Mouse (Mus musculus) heart, adult 2 months (tissue): ENCODE measurements at regions not wholly inside any gene's neighbourhood (a gene's known extent, or its start where the extent isn't known, plus 50 kb on each side); places are given as distances from the start of the nearest gene placed in this dataset.

Experiments used
- CTCF ChIP-seq: fragments of 200-600 bp; IDR thresholded peaks from 2 replicates; pipeline ENCODE4 v1.8.1; 2022; ENCODE audit warnings: antibody characterized with exemption, mild to moderate bottlenecking, moderate library complexity
- POLR2A ChIP-seq: fragments of 200-500 bp; IDR thresholded peaks from 2 replicates; pipeline ENCODE4 v1.6.1; 2011; ENCODE audit warnings: mild to moderate bottlenecking, low read depth, low read length, control low read depth; ENCODE audit not compliant: insufficient read depth

GRCm38 (mm10) chr6:117280911-117281310 is 112.6 kb downstream of the Cxcl12 start:
- no peak for TF ChIP-seq POLR2A
- TF ChIP-seq CTCF, result no peak
